Mouse (Mus musculus): Measurements from ENCODE around the gene Alk.
A peak's percentile ranks its signal among the peaks of the same experiment; 100 is the strongest.

Alk gene

GRCm38 (mm10) chr17:72120278-72120677 lies 484.1 kb downstream of the Alk start:
- DNase-seq, result peak in 1 of 2 experiments; percentile 11

GRCm38 (mm10) chr17:72118376-72118775 lies 486.1 kb downstream of the Alk start:
- no peak for DNase-seq

- no peak for DNase-seq
Measured at GRCm38 (mm10) chr17:72115271-72115944, 489.0 kb downstream of the Alk start.

GRCm38 (mm10) chr17:72112004-72112403 lies 492.4 kb downstream of the Alk start:
- DNase-seq, result no peak

- DNase-seq, result no peak
Measured at GRCm38 (mm10) chr17:72111528-72111927, 492.9 kb downstream of the Alk start.

- no peak for DNase-seq
Measured at GRCm38 (mm10) chr17:72087261-72087703, 517.1 kb downstream of the Alk start.

GRCm38 (mm10) chr17:72081396-72081795 lies 523.0 kb downstream of the Alk start:
- DNase-seq, result no peak

GRCm38 (mm10) chr17:72076306-72076921 lies 528.0 kb downstream of the Alk start:
- peak; percentile 49 to 60 for DNase-seq

- DNase-seq, result no peak
Measured at GRCm38 (mm10) chr17:72071871-72072270, 532.6 kb downstream of the Alk start.

- DNase-seq, result peak; percentile 42 to 58
Measured at GRCm38 (mm10) chr17:72068176-72068575, 536.3 kb downstream of the Alk start.

- no peak for DNase-seq
Measured at GRCm38 (mm10) chr17:72062978-72063377, 541.4 kb downstream of the Alk start.

- no peak for DNase-seq
Measured at GRCm38 (mm10) chr17:72059312-72059711, 545.1 kb downstream of the Alk start.

GRCm38 (mm10) chr17:72045671-72046070 lies 558.8 kb downstream of the Alk start:
- DNase-seq, result no peak

GRCm38 (mm10) chr17:72043667-72044390 lies 560.6 kb downstream of the Alk start:
- no peak for DNase-seq

- peak; percentile 33 to 62 for DNase-seq
Measured at GRCm38 (mm10) chr17:72043001-72043666, 561.3 kb downstream of the Alk start.

- DNase-seq, result no peak
Measured at GRCm38 (mm10) chr17:72039176-72039948, 565.1 kb downstream of the Alk start.

- DNase-seq, result no peak
Measured at GRCm38 (mm10) chr17:72038371-72038770, 566.1 kb downstream of the Alk start.

- no peak for DNase-seq
Measured at GRCm38 (mm10) chr17:72030672-72031071, 573.8 kb downstream of the Alk start.

GRCm38 (mm10) chr17:72023323-72023722 lies 581.1 kb downstream of the Alk start:
- no peak for DNase-seq

GRCm38 (mm10) chr17:72021733-72022669 lies 582.4 kb downstream of the Alk start:
- DNase-seq, result peak; percentile 73 to 84

GRCm38 (mm10) chr17:72017329-72017728 lies 587.1 kb downstream of the Alk start:
- no peak for DNase-seq
